Mouse (Mus musculus) ES-CJ7 (cell line): ENCODE results near the gene Gse1.

Experiments
- DNase-seq: peaks from one replicate; pipeline ENCODE4 v3.0.0; 2011; ENCODE audit warnings: low read depth, low spot score

Gse1 gene

DNA sequence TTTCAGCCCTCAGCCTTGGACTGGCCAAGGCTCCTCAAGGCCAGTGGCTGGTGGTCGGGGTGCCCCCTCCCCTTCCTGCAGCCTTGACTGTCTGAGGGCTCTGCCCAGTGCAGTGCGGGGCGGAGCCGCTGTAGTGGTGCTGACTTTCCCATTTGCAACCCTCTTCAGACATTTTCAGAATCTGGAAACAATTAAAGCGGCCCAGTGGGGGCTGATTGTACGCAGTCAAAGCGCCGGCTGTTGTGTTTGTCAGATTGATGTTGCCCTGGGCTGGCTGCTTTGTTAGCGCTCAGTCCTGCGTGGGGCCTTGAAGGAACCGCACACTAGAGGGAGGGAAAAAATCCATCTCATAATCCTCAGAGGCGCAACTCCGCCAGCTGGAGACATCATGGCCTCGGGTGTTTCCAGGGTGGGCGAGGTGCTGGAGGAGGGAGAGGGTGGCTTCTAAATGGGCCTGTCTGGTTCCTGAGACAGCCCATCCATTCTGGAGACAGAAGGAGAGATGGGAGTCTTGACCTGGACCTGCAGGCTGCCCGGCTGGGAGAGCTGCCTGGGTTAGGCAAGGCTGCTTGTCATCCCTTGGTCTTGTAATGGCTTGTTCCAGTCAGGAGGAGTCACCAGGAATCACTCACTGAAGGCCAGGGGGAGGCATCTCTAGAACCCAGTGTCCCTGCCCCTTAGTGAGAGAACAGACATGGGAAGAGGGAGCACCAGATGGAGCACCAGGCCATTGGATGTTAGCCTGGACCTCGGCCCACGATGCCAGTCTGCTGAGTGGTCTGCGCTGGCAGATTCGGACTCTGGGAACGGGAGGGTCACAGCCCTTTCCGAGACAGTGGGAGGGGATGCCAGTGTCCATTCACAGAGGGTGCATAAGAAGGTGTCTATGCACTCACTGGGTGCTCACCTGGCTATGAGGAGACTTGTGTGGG is 70.6 kb downstream of the Gse1 start:
- peak; percentile 46 for DNase-seq

- peak; percentile 79 for DNase-seq
Observed at GRCm38 (mm10) chr8:120300601-120301141, 72.4 kb downstream of the Gse1 start.

DNA sequence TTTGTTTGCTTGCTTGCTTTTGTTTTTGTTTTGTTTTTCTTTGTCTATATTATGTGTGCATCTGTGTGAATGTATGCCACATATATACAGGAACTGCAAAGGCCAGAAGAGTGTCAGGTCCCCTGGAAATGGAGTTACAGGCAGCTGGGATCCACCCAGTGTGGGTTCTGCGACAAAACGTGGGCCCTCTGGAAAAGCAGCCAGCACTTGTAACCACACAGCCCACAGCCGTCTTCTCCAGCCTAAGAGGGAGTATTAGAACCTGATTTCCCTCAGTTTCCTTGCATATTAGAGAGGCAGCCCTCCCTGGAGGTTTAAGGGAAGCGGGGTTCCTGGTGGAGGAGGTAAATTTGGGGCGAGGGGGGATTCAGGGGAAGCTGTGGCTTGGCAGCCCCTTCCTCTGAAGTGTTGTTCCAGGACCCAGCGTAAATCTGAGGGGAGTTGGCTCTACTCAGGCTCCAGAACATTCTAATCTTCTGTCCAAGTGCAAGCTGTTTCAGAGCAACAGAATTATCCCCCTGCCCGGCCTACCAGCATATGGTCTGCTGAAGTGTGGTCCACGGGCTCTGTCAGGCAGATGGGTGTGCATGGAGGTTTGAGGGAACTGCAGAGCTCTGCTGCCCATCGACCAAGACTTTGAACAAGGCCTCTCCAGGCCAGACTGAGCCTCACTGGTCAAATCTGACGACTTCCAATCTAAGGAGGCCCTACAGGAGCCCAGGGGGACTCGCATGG is 74.9 kb downstream of the Gse1 start:
- DNase-seq, result no peak

- no peak for DNase-seq
Observed at GRCm38 (mm10) chr8:120304097-120304496, 75.8 kb downstream of the Gse1 start.

DNA sequence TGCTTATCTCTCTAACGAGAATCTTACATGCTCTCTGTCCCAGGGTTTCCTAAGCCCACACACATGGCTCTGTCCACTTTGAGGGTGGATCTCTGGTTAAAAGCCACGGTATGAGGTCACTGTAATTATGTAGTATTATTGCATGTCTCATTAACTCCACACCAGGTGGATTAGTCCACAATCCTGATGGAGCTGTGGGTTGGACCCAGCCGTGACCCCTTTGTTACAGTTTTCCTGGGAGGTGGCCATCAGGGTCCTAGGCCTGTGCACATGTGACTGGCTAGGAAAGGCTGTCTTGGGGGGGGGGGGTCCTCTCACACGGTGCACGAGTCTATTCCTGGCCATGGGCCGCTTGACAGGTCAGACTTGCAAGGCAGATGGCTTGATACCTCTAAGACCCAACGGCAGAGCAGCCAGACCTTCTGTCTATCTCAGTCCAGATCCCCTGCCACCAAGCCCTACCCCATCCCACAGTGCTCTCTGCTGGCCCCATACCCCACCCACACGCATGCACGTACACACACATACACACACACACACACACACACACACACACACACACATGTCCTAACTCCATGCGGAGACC is 77.6 kb downstream of the Gse1 start:
- no peak for DNase-seq

GRCm38 (mm10) chr8:120307103-120307502 is 78.8 kb downstream of the Gse1 start:
- DNase-seq, result no peak

DNA sequence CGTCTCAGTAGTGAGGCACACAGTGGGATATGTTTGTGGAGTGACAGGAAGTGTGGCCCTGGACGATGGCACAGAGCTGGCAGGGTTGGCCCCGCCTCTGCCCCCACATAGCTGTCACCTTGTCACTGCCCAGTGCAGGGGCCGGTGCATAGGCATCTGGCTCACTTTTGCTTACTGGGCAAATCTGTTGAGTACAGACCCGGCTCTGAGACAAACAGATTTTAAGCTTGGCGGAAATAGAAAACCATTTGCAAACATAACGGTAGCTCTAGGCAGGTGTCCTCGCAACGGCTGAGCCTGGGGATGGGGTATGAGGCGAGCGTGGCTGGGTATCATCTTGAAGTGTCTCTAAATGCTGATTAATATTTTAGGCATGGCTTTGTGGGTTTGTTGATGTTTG is 79.3 kb downstream of the Gse1 start:
- no peak for DNase-seq

DNA sequence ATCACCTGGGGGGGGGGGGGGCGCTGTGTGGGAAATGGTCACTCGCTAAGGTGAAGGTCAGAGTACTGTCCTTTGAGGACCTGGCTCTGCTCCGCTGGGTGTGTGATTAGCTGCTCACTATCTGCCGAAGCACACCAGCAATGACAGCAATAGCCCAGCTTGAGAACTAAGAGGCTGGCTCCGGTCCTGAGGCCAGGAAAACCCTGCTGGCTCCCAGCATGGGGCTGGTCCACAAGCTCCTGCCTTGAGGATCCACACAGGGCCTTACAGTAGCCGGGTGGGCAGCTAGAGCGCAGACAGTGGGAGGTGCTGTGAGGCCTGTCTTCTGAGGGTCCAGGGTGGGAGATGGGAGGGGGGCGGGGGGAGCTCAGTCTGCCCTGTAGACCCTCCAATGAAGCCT is 79.9 kb downstream of the Gse1 start:
- no peak for DNase-seq

GRCm38 (mm10) chr8:120308553-120308952 is 80.3 kb downstream of the Gse1 start:
- no peak for DNase-seq

- DNase-seq, result peak; percentile 47
Observed at GRCm38 (mm10) chr8:120309326-120309725, 81.1 kb downstream of the Gse1 start.

DNA sequence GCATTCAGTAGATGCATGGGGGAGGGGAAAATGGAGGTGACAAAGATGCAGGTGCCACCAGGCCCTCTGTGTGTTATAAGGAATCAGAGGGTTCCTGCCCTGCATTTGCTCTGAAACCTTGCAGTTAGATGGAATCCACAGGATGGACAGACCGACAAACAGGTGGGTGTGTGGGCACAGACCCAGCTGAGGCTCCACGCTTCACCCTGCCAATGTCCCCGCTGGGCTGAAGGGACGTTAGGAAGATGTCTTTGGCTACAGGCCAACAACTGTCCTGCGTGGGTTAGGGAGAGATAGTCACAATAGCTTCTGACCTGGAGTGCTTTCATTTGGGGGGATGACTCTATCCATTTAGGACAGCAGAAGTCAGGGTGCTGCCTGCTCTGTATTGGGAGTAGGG is 81.8 kb downstream of the Gse1 start:
- no peak for DNase-seq

- DNase-seq, result no peak
Observed at GRCm38 (mm10) chr8:120312452-120312851, 84.2 kb downstream of the Gse1 start.

GRCm38 (mm10) chr8:120313674-120314073 is 85.4 kb downstream of the Gse1 start:
- DNase-seq, result no peak

DNA sequence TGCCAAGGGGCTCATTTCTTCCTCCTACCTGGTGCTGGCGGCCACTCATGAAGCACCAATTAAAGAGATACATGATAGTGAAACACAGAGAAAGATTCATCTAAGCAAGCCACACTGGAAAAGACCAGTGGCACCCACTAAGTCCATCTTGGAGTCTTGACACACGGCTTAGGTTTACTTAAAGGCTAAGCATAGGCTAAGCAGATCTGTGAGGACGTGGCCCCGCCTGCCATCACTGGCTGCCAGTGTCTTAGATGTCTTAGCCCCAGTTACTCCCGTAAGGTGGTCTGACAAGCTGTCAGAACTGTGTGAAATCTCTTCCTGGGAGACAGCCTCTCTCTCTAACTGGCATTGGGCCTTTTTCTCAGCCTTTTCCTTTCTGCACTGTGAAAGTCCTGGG is 86.7 kb downstream of the Gse1 start:
- no peak for DNase-seq

DNA sequence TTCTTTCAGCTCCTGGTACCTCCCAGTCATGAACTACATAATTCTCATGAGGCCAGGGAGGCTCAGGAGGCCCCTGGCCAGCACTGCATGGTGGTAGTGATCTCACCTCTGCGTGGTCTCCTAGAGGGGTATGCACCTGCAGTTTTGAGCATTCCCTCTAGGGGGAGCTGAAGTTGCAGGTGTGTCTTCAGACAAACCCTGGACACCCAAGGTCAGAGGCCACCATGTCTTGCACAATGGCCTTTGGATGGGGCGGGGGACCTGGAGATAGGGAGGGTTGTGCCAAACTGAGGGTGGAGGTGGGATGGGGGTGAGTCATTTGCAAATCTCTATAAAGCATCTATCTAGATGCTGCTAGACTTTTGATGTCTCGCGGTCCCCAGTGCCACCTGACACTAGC is 87.4 kb downstream of the Gse1 start:
- peak; percentile 73 for DNase-seq

DNA sequence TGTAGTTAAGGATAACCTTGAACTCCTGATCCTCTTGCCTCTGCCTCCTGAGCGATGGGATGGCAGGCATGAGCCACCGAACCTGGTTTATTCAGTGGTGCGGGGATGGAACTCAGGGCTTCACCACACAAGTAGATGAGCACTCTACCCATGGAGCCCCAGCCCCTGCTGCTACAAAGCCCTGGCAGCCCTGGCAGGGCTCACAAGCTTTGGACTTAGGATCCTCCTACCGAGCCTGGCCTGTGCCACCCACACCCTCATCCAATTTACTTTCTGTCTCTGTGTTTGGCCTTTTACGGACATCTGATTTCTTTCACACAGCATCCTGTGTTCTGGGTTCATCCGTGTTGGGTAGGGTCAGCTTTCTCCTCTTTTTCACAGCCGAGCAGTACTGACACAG is 88.5 kb downstream of the Gse1 start:
- DNase-seq, result no peak

DNA sequence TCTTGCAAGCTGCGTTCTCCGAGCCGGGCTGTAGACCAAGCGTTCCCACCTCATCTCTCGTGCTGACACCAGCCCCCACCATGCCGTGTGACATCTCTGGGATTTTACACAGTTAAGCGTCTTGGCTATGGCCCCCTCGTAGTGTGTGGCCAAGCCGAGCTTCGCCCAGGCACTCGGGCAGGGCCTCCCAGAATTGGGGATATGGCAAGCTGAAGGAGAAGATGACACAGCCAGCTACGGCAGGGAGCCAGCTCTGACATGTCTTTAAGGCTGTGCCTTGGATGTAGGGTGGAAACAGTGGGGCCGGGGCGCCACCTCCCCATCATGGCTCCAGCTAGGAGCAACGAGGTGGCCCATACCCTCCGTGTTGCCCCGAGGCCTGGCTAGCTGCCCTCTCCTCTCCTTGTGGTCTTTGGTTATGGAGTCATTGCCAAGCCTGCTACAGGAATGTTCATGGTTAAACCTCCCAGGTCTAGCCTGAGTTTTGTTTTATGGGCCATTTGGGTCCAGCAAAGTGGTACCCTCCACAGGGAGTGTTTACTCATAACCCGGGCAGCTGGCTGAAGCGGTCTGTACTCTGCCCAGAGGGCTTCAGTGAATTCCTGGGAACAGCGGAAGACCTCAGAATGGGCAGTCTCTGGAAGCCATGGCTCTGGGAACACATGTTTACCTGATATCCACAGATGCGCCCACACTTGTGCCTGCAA is 89.0 kb downstream of the Gse1 start:
- DNase-seq, result no peak

GRCm38 (mm10) chr8:120318476-120318991 is 90.3 kb downstream of the Gse1 start:
- DNase-seq, result no peak

DNA sequence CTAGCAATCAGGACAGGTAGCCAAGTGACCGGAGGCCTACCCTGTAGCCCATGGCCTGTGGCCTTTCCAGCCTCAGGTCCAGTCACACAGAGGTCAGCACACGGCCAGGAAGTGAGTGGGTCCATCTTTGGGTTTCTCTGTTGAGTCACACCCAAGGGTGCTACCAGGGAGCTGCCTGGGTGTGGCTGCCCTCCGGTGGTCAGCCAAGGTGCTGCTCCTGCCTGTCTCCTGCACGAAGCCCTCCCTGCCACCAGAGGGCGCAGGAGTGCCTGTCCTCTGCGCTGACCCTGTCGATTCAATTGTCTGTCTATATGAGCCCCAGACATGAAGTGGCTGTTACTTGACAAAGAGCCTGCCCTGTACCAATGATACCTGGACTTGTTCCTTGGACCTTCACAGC is 91.2 kb downstream of the Gse1 start:
- DNase-seq, result peak; percentile 89

GRCm38 (mm10) chr8:120320146-120320545 is 91.9 kb downstream of the Gse1 start:
- DNase-seq, result no peak

- DNase-seq, result peak; percentile 85
Observed at GRCm38 (mm10) chr8:120321724-120322123, 93.5 kb downstream of the Gse1 start.
